Mouse (Mus musculus) mouse trophoblast stem cell (cell line): ENCODE data around the gene Spaar.

Source experiments
- in situ Hi-C, 2 experiments: fragments of 300-500 bp; cut with MseI, MboI; formaldehyde crosslinking; loops; 2 replicates in 1 of 2; 3 replicates in 1 of 2; pipeline ENCODE4 v1.15.1; 2025

Gene Spaar

DNA sequence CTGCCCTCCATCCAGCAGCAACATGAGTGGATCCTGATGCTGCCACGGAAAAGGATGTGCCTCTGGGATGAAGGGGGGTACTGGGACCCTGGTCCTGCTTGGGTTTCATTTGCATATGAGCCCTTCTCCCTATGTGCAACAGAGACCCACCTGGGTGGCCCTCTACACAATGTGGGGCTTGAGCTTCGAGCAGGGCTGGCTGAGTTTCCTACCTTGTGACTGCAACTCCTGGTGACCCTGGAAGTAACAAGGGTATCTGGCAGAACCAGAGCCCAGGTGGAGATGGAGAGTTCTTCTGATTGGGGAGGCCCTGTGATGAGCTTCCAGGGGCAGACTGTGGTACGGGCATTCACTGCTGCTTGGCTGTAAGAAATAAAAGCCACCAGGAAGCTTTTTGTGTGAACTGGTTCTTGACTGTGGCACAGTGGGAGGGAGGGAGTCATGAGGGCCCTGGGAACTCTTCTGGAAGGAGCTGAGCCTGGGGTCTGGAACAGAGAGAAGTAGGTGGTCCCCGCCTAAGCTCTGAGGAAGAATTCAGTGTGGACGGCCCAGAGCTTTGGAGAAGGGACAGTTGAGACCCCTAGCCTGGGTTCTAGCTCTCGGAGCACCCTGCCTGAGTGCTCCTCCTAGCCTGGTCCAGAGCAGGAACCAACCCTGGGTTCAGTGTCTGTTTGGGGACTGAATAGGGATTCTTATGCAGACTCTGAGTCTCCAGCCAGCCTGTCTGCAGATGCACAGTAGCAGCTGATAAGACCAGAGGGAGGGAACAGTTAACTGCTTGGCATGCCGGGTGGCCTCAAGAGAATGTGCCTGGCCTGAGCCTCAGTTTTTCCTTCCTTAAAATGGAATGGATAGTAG is 1.9 kb upstream of the Spaar start:
- in situ Hi-C loops, result no loop called here

DNA sequence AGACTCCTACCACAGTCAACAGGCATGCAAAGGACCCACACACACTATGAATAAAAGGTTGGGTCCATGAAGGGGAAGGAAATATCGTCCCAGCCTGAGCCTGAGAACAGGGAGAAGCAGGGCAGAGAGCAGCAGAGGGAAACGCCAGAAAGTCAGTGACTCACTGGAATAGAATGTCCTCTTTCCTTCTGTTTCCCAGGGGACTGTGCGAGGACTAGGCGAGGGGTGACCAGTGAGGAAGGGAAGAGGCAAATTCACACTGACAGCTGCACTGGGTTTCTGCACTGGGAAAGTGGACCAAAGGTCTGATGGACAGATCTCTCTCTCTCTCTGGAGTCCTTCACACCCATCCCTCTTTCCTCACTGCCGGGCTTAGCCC is 1.3 kb upstream of the Spaar start:
- in situ Hi-C loops, result no loop called here

DNA sequence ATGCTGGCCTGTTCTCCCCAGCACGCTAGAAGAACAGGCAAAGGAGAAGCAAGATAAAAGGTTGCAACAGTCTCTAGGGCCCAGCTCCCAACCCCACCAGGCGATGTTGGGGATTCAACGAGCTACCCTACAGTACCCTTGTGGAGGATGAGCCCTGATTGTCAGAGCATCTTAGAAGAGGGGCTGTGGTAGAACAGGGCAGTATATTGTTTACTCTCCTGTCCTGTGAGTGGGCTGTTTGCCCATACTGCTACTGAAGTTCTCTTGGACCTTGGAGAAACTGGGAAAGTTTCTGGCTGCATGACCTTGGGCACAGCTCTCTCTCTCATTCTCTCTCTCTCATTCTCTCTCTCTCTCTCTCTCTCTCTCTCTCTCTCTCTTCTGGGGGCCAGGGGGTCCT is 708 bp upstream of the Spaar start:
- in situ Hi-C loops, result no loop called here

DNA sequence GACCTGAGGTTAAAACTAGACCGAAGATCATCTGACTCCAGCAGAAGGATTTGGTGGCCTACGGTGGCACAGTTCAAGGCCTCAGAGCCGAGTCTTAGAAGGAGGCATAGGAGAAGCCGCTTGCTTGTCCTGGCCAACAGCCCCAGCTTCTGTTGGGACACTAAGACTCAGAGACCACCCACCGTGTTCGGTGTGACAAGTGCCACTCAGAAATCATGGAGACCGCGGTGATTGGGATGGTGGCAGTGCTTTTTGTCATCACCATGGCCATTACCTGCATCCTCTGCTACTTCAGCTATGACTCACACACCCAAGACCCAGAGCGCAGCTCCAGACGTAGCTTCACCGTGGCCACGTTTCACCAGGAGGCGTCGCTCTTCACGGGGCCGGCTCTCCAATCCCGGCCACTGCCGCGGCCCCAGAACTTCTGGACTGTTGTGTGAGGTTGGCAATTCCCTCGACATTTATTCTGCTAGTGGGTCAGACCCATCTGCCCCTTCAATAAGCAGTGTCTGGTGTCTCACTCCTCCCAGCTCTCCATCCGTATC is 990 bp downstream of the Spaar start:
- in situ Hi-C loops, result no loop called here

DNA sequence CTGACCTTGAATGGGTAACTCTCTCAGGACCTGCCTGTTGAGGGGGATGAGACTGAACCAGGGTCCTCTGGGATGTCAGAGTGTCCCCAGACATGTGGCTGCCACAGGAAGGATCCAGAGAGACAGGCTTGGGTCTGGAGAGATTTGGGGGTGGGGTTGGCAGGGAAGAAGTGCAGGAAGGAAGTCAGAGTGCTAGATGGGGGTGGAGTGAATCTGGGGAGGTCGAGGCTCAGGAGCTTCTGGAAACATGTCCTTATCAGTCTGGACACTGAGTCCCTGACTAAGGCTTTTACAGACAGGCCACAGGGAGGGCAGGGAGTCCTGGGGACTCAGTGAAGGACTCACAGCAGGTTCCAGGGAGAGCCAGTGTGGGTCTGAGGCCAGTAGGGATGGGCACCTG is 2.3 kb downstream of the Spaar start:
- in situ Hi-C loops, result no loop called here

DNA sequence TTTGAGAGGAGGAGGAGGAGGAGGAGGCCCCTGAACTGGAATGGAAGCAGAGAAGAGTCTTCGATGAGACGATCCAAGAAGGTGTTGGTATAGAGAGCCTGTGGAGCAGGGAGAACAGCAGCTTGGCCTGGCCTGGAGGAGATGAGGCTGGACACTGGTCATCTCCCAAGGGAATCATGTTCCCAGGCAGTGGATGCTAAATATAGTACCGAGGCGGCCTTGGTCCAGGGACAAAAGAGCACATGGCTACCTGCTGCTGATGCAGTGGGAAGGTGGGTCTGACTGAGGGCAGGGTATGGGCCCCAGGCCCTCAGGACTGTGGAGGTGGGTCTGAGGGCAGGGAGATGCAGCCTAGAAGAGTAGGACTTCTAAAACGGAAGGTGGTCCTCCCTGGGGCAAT is 3.4 kb downstream of the Spaar start:
- in situ Hi-C loops, result no loop called here

DNA sequence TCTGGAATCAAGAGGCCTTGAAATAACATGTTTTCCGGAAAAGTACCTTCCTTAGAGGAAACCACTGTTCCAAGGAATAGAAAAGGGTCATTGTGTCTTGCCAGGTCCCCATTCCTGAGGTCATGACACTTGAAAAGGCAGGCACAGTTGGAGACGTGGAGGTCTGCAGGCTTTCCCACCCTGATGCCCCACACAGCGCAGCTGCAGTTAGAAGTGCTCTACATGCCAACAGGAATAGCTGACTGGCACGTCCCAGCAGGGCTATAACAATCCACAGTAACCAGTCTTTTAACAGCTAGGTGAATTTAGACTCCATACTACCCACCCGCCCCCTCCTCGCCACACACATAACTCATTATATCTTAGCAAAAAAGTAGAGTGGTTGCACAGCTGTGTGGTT is 7.3 kb downstream of the Spaar start:
- in situ Hi-C loops, result no loop called here

DNA sequence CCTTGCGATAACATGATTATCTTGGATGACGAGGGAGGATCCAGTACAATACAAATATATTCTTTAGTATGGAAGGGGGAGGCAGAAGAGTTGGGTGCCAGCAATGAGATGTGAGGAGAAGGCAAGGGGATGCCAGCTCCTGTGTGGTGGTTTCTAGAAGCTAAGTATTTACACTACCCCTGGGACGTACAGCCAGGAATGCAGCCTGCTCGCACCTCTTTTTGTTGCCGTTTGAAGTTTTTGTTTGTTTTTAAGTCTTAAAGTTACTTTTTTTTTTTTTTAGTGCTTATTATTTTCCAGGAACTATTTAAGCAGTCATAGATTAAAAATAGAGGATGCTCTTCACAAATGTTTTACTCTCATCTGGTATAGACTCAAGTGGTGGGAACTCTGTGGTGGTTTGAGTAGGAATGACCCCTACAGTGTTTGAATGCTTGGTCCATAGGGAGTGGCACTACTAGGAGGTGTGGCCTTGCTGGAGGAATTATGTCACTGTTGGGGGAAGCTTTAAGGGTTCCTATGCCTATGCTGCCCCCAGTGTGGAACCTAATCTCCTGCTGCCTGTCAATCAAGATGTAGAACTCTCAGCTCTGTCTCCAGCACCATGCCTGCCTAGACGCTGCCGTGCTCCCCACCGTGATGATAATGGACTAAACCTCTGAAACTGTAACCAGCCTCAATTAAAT is 9.3 kb downstream of the Spaar start:
- in situ Hi-C loops, result no loop called here

DNA sequence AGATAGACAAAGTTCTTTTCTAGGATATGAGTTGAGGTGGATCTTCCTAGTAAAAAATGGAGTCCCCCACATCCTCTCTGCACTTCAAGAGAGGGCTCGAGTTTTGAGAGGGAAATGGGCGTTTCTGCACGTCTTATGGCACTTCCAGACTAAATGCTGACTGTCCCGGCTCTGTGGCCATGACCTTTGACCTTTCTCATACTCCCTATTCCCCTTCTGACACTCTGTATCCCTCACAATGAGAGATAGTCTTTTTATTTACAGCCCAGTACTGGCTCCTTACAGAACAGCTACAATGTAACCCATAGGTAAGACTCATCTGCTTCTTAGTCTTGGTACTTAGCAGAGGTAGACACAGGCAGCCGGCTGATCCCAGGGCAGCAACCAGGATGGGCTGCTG is 11.7 kb downstream of the Spaar start:
- in situ Hi-C loops, result no loop called here

DNA sequence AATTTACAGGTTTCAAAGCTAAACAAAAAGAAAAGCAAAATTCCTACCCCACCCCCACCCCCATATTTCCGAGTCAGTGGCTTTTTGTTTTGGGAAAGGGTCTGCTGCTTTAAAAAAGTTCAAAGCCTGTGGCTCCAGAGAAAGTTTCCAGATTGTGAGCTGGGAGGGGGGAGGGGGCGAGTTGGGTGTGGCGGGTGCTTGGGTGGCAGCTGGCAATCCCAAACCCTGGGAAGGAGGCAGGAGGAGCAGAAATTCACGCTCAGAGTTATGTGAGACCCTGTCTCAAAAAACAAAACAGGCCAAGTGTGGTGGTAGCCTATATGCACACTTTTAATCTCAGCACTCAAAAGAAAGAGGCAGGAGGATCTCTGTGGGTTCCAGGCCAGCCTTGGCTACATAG is 12.8 kb downstream of the Spaar start:
- in situ Hi-C loops, result no loop called here

DNA sequence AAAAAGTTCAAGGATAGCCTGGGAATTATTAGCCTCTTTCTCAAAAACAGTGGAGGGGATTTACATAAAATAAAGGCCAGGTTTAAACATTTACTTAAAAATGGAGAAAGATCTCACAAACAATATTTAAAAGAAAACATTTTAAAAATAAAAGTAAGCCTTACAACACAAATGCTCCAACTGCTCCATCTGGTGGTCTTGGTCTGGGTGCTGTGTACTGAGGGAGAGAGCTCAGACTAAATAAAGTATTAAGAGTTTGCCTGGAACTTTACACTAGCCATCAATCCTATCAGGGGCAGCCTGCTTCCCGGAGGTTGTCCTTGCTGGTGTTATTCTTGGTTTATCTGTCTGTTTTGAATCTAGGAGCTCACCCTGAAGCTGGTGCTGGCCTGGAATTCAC is 13.3 kb downstream of the Spaar start:
- in situ Hi-C loops, result no loop called here

DNA sequence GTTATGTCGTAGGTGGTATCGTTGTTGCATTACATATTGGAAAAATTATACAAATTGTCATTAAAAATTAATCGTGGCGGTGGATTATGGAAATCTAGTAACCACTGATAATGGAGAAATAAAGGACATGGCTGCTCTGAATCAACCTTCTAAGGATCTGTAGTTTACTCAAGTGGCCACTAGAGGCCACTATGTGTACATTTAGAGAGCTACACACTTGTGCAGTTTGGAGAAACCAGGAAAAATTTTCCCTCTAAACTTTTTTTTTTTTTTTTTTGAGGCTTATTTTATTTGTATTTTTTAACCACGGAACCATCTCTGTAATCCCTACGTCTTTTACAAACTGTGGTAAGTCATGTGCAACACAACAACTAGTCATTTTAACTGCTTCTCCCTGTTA is 15.4 kb downstream of the Spaar start:
- in situ Hi-C loops, result no loop called here

DNA sequence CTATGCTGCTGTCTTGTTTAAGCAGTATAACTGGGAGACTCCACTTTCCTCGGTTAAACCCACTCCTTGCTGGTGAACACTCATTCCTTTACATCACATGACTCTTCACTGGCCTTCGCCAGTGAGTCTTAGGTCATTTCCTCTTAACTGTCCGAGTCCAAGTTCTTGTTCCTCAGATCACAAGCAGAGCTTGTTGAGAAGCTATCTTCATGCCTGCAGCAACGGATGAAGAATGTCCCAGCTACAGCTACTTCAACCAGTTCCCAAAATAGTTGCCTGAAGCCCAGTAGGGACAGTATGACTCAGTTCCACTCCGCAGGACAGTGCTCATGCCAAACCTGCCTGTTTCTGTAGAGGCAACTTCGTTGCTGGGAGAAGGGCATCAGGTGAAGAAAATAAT is 27.4 kb downstream of the Spaar start:
- in situ Hi-C loops, result no loop called here

DNA sequence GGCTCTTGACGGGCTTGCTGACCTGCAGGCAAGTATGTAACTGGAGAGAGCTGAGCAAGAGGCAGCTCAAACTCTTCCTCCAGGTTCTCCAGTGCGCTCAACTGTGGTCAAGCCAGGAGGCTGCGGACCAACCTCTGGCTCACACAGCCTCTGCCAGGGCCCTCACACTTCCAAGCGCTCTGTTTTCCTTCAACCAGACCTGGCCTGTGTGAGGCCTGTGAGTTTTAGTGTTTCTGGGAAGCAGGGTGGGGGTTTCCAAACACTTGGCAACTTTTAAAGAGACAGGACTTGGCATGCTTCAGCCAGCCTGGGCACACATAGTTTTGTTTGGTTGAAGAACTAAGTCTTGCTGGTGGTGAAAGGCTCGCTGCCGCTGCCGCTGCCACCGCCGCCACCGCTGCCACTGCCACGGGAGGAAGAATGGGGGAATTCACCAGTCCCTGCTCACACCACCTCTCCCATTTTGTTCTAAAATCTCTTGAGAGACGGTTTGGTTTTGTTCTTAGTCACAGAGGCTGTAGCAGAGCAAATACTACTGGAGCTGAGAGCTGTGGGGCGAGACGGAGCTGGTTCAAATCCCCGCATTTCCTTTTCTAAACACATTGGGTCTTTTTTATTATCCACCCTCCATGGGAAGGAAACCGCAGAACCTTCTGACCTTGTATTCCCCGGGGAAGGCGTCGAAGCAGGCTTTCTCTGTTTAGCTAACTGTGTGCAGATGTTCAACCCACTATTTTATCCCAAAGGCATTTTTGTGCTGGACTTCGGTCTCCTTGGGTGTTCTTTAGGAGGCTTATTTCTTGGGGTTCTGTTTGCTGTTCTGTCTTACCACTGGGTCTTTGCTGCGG is 30.0 kb downstream of the Spaar start:
- in situ Hi-C loops, result loop anchor here (5.0 kb wide), 1 partner anchor 98 kb away; no protein-coding TSS in a partner anchor

DNA sequence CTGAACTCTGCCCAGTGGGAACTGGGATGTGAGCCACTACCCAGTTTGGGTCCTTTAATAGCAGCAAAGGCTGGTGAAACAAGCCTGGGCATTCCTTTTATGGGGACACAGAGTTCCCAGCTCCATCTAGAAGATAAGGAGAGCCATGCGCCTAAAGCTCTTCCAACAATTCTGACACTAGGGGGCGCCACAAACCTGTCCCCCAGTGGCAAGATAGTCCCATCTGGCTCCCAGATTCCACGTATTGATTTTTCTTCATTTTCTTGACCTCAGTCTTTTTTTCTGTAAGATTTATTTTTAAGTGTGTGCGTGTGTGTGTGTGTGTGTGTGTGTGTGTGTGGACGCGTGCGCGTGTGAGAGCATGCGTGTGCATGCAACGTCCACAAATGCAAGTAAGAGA is 30.6 kb downstream of the Spaar start:
- in situ Hi-C loops, result loop anchor here (5.0 kb wide), 1 partner anchor 97 kb away; no protein-coding TSS in a partner anchor

DNA sequence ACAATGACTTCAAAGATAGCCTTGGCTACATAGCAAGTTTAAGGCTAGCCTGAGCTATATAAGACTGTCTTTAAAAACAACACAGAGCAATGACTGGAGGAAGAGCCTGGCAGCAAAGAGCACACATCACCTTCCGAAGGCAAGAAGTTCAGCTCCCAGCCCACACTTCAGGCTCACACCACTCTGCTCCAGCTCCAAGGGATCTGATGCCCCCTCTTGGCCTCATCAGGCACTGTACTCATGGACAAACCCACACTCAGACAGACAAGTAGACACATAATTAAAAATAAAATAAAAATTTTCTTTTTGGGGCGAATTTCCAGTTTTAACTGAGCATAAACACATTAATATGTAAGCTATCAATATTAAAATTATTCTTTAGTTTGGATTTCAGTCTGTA is 31.5 kb downstream of the Spaar start:
- in situ Hi-C loops, result loop anchor here (5.0 kb wide), 1 partner anchor 96 kb away; no protein-coding TSS in a partner anchor

DNA sequence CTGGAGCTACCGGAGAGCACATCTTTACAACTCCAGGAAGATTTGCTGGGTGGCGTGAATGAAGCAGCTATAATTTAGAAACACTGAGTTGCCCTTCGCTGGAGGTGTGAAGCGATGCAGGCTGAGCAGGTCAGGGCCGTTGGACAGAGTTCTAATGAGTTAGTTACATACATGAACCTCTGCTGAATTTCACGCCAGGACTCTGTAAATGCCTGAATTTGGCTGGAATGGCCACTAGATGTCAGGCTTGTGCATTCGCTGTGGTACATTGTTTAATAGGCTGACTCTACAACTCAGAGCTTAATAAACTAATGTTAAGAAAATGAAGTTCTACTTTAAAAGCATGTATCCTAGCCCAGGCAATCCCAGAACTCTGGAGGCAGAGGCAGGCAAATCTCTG is 33.6 kb downstream of the Spaar start:
- in situ Hi-C loops, result loop anchor here (5.0 kb wide), 1 partner anchor 94 kb away; no protein-coding TSS in a partner anchor

DNA sequence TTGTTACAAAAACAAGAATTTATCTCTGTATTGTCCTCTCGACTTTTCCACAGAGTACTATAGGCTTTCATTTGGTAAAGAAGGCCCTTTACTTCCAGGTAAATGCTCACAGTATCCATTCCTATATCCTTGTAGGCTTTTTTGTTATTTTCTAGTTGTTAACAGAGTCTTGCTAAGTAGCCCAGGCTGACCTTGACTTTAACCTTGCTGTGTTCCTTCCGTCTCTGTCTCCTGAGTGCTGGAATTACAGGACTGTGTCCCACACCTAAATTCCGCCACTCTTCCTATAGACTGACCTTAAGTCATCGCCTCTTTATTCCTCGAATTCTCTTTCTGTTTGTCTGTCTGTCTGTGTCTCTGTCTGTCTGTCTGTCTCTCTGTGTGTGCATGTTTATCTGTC is 38.5 kb downstream of the Spaar start:
- in situ Hi-C loops, result no loop called here

DNA sequence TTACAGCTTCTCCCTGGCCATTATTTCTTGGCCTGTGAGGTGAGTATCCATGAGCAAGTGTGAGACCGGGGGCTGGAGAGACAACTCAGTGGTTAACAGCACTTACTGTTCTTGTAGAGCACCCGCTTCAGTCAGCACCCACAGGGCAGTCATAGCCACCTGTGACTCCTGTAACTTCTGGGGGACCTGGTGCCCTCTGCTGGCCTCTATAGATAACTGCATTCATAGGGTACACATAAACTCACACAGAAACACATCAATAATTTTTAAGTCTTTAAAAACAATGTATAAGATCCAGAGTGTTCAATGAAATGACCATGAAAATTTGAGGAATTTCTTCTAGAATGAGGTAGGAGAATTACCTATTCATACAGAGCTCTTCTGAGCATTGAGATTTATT is 39.5 kb downstream of the Spaar start:
- in situ Hi-C loops, result no loop called here

DNA sequence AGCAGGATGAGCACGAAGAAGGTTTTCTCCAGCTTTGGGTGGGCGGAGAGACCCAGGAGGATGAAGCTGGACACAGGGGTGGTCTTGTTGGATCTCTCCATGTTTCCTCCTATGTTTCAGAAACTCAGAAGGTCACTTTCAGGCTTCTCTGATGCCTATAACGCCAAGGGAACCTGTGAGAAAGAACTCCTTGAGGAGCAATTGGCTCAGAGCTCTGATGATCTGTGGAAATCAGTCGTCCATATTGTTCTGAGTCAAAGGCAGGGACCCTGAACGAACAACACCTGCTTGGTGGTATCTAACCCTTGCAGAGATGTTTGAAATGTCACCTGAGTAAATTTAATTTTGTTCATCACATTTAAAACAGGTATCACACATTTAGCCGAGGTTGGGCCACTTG is 41.1 kb downstream of the Spaar start, which contains the start of gene Olfr159:
Olfr159 (minus strand) TSS at position 101 of the 400 bp plus-strand sequence.
- in situ Hi-C loops, result no loop called here

DNA sequence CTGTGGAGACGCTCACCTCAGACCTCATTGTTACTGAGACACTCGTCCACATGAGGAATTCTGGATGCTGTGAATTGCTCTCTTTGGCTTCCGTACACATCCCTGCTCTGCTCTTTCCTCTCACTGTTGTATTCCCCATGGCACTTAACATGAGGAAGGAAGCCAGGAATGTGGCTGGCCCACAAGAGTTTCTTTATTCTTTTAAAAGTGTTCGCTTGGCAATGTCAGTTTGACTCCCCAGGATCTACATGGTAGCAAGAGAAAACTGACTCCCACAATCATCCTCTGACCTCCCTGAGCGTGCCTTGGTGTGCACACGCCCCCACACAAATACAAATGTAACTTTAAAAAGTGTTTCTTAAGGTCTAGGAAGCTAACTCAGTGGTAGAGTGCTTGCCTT is 41.8 kb downstream of the Spaar start:
- in situ Hi-C loops, result no loop called here

DNA sequence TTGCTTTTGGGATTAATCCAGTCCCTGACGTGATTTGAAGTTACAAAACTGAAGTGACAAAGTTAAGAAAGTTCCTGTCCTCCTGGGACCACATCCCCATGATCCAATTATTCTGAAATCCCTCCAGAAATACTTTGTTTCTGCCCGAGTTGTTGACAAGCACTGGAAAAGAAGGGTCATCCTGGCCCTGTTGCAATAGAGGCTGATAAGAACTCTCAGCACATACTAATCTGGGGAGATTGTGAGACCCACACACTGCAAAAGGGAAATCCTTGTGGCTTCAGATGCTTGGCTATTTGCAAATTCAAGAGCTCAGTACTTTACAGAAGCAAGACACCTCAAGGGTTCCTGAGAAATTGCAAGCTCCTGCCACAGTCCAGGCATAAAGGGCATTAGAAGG is 42.5 kb downstream of the Spaar start:
- in situ Hi-C loops, result no loop called here
